Mouse (Mus musculus): ENCODE measurements at regions not wholly inside any gene's neighbourhood (a gene's known extent, or its start where the extent isn't known, plus 50 kb on each side); places are given as distances from the start of the nearest gene placed in this dataset.

GRCm38 (mm10) chr6:50038369-50038768 is 71.7 kb upstream of the Mpp6 start:
- TF ChIP-seq CTCF (IDR thresholded peaks at IDR 0.05; ENCODE audit: low read depth) (no peak), EP300 (optimal IDR thresholded peaks at IDR 0.05) (no peak)
